Mouse (Mus musculus) megakaryocyte, embryonic 14.5 days (primary cell): ENCODE results near the gene Pih1d1.

Experiments used
- FLI1 ChIP-seq: IDR thresholded peaks from 2 replicates; pipeline ENCODE4 v1.6.1; 2012; ENCODE audit warnings: low read length, inconsistent platforms, mixed read lengths
- GATA1 ChIP-seq: IDR thresholded peaks from 3 replicates; pipeline ENCODE4 v1.6.1; 2012; ENCODE audit warnings: mixed read lengths, low read length, inconsistent platforms, borderline replicate concordance

DNA sequence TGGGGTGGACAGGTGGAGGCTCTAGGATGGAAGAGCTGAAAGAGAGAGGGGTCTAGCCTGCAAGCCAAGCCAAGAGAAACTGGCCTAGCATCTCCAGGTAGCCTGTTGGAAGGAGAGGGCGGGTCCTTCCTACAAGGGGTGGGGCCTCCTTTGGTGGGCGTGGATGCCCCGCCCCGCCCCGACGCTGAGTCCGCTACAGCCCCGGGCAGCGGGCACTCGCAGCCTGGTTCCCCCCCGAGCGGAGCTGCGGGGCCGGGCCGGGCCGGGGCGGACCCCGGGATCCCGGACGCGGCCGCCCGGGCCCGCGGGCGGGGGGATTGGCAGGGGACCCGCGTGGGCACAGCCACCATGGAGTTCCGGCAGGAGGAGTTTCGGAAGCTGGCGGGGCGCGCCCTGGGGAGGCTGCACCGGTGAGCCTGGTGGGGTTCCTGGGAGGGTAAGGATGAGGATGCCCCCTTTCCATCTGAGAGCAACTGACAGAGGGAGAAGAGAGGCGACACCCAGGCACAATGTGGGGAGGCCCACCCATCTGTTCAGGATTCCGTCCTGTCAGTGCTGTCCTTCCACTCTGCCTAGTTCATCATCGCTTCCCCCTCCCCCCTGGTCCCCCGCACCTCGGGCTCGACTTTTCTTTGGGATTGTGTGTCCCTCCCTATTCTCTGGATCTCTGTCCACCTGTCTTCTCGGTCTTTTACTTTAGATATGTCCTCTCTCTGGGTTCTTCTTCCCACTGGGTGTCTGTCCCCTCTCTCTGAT is 9.8 kb downstream of the Pih1d1 start, which contains the start of gene Slc17a7:
- TF ChIP-seq GATA1 (no peak), FLI1 (no peak)
